Mouse (Mus musculus): Measurements from ENCODE around the gene Chrnb1.

DNA sequence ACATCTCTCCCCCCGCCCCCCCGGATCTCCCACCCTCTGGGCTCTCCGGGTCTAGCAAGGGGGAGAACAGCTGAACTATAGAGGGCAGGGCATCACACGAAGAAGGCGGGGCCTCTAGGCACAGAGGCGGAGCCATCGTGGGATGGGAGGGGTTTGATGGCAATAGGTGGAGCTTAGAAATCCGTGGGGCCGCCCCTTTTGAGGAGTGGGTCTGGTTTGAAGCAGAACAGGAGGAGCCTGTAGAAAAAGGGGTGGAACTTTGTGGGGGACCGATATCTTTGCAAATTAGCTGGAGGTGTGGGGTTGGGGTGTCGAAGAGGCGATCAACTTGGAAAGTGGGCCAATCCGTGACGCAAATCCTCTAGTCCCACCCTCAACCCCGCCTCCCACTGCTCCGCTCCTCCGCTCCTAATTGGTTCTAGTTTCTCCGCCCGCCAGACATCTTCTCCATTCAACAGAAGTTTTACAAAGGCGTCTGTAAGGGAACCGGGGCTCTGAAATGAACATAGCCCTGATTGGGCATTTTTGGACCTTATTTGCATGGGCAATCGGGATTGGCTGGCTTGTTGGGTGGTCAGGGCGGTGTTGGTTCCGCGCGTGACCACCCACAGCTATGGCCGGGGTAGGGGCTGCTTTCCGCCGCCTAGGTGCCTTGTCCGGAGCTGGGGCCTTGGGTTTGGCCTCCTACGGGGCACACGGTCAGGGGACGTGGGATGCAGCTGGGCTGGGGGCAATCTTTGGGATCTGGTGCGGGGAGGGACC, 42.4 kb upstream of the Chrnb1 start, which contains the start of gene Tmem256:
- no peak for TF ChIP-seq EP300 (IDR thresholded peaks at IDR 0.05; ENCODE audit: insufficient read depth, low read depth, low read length)
- TF ChIP-seq CTCF (IDR thresholded peaks at IDR 0.05), result no peak
